Mouse (Mus musculus) bone marrow, adult 2 months (tissue): ENCODE measurements around the gene Spata20.

ENCODE experiments used
- CTCF ChIP-seq: fragments of 200-500 bp; IDR thresholded peaks from 2 replicates; pipeline ENCODE4 v1.5.1; 2011; ENCODE audit warnings: low read length, control low read depth; ENCODE audit not compliant: control insufficient read depth, insufficient read depth
- POLR2A ChIP-seq: fragments of 200-500 bp; IDR thresholded peaks from 2 replicates; pipeline ENCODE4 v1.6.1; 2011; ENCODE audit warnings: low read depth, mild to moderate bottlenecking, control low read depth, low read length, borderline replicate concordance; ENCODE audit not compliant: control insufficient read depth

DNA sequence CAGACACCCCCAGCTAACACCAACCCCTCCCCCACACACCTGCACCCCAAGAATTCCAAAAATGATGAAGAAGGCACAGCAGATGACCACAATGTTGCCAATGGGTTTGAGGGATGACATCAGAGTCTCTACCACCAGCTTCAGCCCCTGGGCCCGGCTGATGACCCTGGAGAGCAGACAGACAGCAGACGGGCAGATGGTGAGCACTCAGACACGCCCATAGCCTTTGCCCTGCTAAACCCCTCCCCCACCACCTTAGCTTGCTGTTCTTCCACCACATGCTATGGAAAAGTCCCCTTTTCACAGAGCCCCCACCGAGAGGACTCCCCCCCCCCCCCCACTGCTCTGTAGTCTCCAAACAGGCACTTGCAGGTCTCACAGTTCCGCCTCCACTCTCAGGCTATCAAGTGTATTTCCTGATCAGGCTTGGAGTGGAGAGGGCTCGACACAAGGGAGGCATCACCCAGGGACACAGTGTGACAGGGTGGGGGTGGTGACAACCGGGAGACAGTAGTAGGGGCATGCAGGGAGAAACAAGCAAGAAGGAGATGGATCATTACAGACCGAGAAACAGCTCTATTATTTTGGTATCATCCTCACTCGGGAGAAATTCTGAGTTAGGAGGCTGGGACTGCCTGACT, 56.8 kb downstream of the Spata20 start:
- TF ChIP-seq CTCF, result no peak
- no peak for TF ChIP-seq POLR2A
